ENCODE assay signal across 26 mouse cellular contexts in genomic region chr3:51373544-51373943, GRCm38 (mm10). TPM values are rescaled to one million over a fixed set of nuclear protein-coding genes. Genes with fewer than 3 reads are reported as not detected.
DNase-seq lines count a peak whose midpoint lies in the region; ATAC-seq and TF ChIP-seq lines count a peak whose summit lies in the region.
"Had no signal": no experiment of that assay in that cellular context is flagged by ENCODE, and none has a peak within 500 bp of the region (broad histone marks: within the 10 kb centered on the region; RNA-seq: fewer than 3 reads in every experiment).

No protein-coding gene starts in this region.

- no peaks in the 10 kb centered on the region for H3K36me3 ChIP-seq in forebrain, postnatal 0 days (ENCODE audit: insufficient read depth)
- H3K36me3 ChIP-seq in forebrain, embryonic 11.5 days (ENCODE audit: control insufficient read depth, insufficient read depth, low read length) = no peaks in the 10 kb centered on the region
- H3K36me3 ChIP-seq: embryonic facial prominence, embryonic 15.5 days; forebrain, embryonic 15.5 days; G1E; heart, embryonic 15.5 days; hindbrain, embryonic 15.5 days; intestine, embryonic 15.5 days; limb, embryonic 12.5 days; liver, embryonic 13.5 days; lung, embryonic 15.5 days had no signal

- DNase-seq in forebrain, postnatal 0 days = no peak
- DNase-seq in forebrain, embryonic 11.5 days (ENCODE audit: low spot score) = no peak
- DNase-seq in layer of hippocampus, adult 2 months (ENCODE audit: low spot score in 2 of 2) = no peak
- DNase-seq in layer of hippocampus, postnatal 10 days (ENCODE audit: low spot score in 2 of 2) = no peak
- peak; percentile 55 for DNase-seq in 416B (ENCODE audit: low read depth)
- no peak for DNase-seq in Patski (ENCODE audit: low read depth, low spot score)
- DNase-seq in cerebellum, adult 9-10 months = no peak
- no peak for DNase-seq in neural tube, embryonic 10.5 days (ENCODE audit: extremely low spot score, low spot score)
- DNase-seq: adrenal gland, postnatal 25 days; cerebellum, adult 8-10 months; gastrocnemius, postnatal 25 days; liver, embryonic 13.5 days; thymus, adult 2 months had no signal

- CTCF ChIA-PET in Patski (lab: Charles Lee) = interaction anchor here (1.0 to 8.5 kb wide), 6 partner anchors 9 to 37 kb away, joined by 3 to 89 read pairs (median 4); partner anchors contain the start of genes Mgarp, Naa15 and Ndufc1

- H3K9ac ChIP-seq in forebrain, postnatal 0 days = no peak overlapping the region
- no peak overlapping the region for H3K9ac ChIP-seq in forebrain, embryonic 11.5 days (ENCODE audit: low read length)
- H3K9ac ChIP-seq: embryonic facial prominence, embryonic 15.5 days; forebrain, embryonic 15.5 days; heart, embryonic 15.5 days; hindbrain, embryonic 15.5 days; intestine, embryonic 15.5 days; limb, embryonic 12.5 days; lung, embryonic 15.5 days had no signal

- H3K27ac ChIP-seq in forebrain, postnatal 0 days (ENCODE audit: low read depth, low read length) = no peak overlapping the region
- H3K27ac ChIP-seq in forebrain, embryonic 11.5 days (ENCODE audit: low read depth, low read length) = no peak overlapping the region
- H3K27ac ChIP-seq in layer of hippocampus, adult 2 months = no peak overlapping the region
- H3K27ac ChIP-seq: embryonic facial prominence, embryonic 15.5 days; forebrain, embryonic 15.5 days; heart, embryonic 15.5 days; hindbrain, embryonic 15.5 days; intestine, embryonic 15.5 days; limb, embryonic 12.5 days; liver, embryonic 13.5 days; lung, embryonic 15.5 days; macrophage had no signal

- in situ Hi-C loops in Patski (cut with MboI; ENCODE audit: low pct_unique_long_range_greater_than_20kb) = loop anchor here (10.0 kb wide), 1 partner anchor 871 kb away; no protein-coding TSS in a partner anchor

- no peak for ATAC-seq in forebrain, postnatal 0 days
- no peak for ATAC-seq in forebrain, embryonic 11.5 days (replicated peaks; ENCODE audit: low FRiP score)
- no peak for ATAC-seq in Patski
- ATAC-seq: forebrain, embryonic 15.5 days; intestine, embryonic 15.5 days had no signal

- no peak overlapping the region for H3K4me3 ChIP-seq in forebrain, postnatal 0 days (ENCODE audit: low read depth, low read length)
- H3K4me3 ChIP-seq in forebrain, embryonic 11.5 days (ENCODE audit: low read depth, low read length) = no peak overlapping the region
- H3K4me3 ChIP-seq in layer of hippocampus, adult 2 months = no peak overlapping the region
- H3K4me3 ChIP-seq: embryonic facial prominence, embryonic 15.5 days; forebrain, embryonic 15.5 days; heart, embryonic 15.5 days; hindbrain, embryonic 15.5 days; intestine, embryonic 15.5 days; limb, embryonic 12.5 days; liver, embryonic 13.5 days; lung, embryonic 15.5 days had no signal

- WGBS in forebrain, postnatal 0 days = 81% methylated on average over 5 of the region's 5 CpGs
- WGBS in forebrain, embryonic 11.5 days = 76% methylated on average over 5 of the region's 5 CpGs

- TF ChIP-seq CTCF in forebrain, postnatal 0 days (IDR thresholded peaks at IDR 0.05; ENCODE audit: low read depth) = peak; percentile 36
- TF ChIP-seq CTCF in layer of hippocampus, adult 2 months (conservative IDR thresholded peaks at IDR 0.05) = peak; percentile 59
- peak; percentile 53 for TF ChIP-seq CTCF in Patski (IDR thresholded peaks at IDR 0.05)

- H3K9me3 ChIP-seq in forebrain, postnatal 0 days (ENCODE audit: low read length) = no peaks in the 10 kb centered on the region
- H3K9me3 ChIP-seq in forebrain, embryonic 11.5 days (ENCODE audit: control insufficient read depth, low read length) = no peaks in the 10 kb centered on the region
- H3K9me3 ChIP-seq: embryonic facial prominence, embryonic 15.5 days; forebrain, embryonic 15.5 days; heart, embryonic 15.5 days; hindbrain, embryonic 15.5 days; intestine, embryonic 15.5 days; limb, embryonic 12.5 days; liver, embryonic 13.5 days; lung, embryonic 15.5 days had no signal

- H3K4me2 ChIP-seq in forebrain, postnatal 0 days (ENCODE audit: low read depth) = no peak overlapping the region
- H3K4me2 ChIP-seq in forebrain, embryonic 11.5 days (ENCODE audit: low read depth, low read length, severe bottlenecking) = no peak overlapping the region
- H3K4me2 ChIP-seq: embryonic facial prominence, embryonic 15.5 days; forebrain, embryonic 15.5 days; heart, embryonic 15.5 days; hindbrain, embryonic 15.5 days; intestine, embryonic 15.5 days; limb, embryonic 12.5 days; liver, embryonic 13.5 days; lung, embryonic 15.5 days had no signal

- H3K27me3 ChIP-seq in forebrain, postnatal 0 days (ENCODE audit: insufficient read depth, low read length) = no peaks in the 10 kb centered on the region
- H3K27me3 ChIP-seq in forebrain, embryonic 11.5 days (ENCODE audit: control insufficient read depth, insufficient read depth, low read length) = no peaks in the 10 kb centered on the region
- H3K27me3 ChIP-seq in Patski = no peaks in the 10 kb centered on the region
- H3K27me3 ChIP-seq: embryonic facial prominence, embryonic 15.5 days; forebrain, embryonic 15.5 days; heart, embryonic 15.5 days; hindbrain, embryonic 15.5 days; intestine, embryonic 15.5 days; limb, embryonic 12.5 days; liver, embryonic 13.5 days; lung, embryonic 15.5 days had no signal

- H3K4me1 ChIP-seq in forebrain, postnatal 0 days (ENCODE audit: insufficient read depth) = no peaks in the 10 kb centered on the region
- 0 out of 2 replicates have a peak, but pooled peaks cover 2% of the 10 kb centered on the region for H3K4me1 ChIP-seq in forebrain, embryonic 11.5 days (replicated peaks; ENCODE audit: control insufficient read depth, insufficient read depth, low read length)

- POLR2A ChIA-PET in Patski (lab: Charles Lee) = interaction anchor here (0.6 to 1.3 kb wide), 3 partner anchors 11 to 37 kb away, joined by 3 to 4 read pairs (median 4); partner anchors contain the start of gene Ndufc1

RNA-seq across cellular contexts. Expression of gene Mgarp, which starts 23.0 kb away (rescaled TPM):
- total RNA-seq in forebrain, postnatal 0 days (2014; rRNA removed) = 0.54 and 0.67 TPM in 2 replicates
- 0.42 and 0.53 TPM in 2 replicates for polyA plus RNA-seq in forebrain, postnatal 0 days (2015; fragmentation: Nextera tagmentation; extraction: Ambion mirVana)
- polyA plus RNA-seq in forebrain, embryonic 11.5 days (2014; fragmentation: Nextera tagmentation; extraction: Ambion mirVana) = 5.2 and 8.4 TPM in 2 replicates
- total RNA-seq in layer of hippocampus, adult 2 months (2021) = not detected
- not detected for total RNA-seq in layer of hippocampus, postnatal 10 days (2021)
- polyA plus RNA-seq in Patski (2021) = 0.85 TPM
- total RNA-seq: common myeloid progenitor, adult 5-6 weeks; gastrocnemius, postnatal 25 days; hematopoietic stem cell, adult 5-6 weeks; left cerebral cortex, postnatal 14 days; neutrophil, adult 5-6 weeks had no signal
- polyA plus RNA-seq: macrophage had no signal

RNA-seq across cellular contexts. Expression of gene Elf2, which starts 33.1 kb away (rescaled TPM):
- 78.1 and 83.9 TPM in 2 replicates for total RNA-seq in forebrain, postnatal 0 days (2014; rRNA removed)
- polyA plus RNA-seq in forebrain, postnatal 0 days (2015; fragmentation: Nextera tagmentation; extraction: Ambion mirVana) = 26.4 and 29.3 TPM in 2 replicates
- polyA plus RNA-seq in forebrain, embryonic 11.5 days (2014; fragmentation: Nextera tagmentation; extraction: Ambion mirVana) = 46.7 and 48.3 TPM in 2 replicates
- 10 to 100 TPM; 54.6 to 54.9 TPM for total RNA-seq in layer of hippocampus, adult 2 months (2021)
- total RNA-seq in layer of hippocampus, postnatal 10 days (2021) = 10 to 100 TPM; 37.4 to 40.1 TPM
- 69.6 TPM for polyA plus RNA-seq in Patski (2021)

RNA-seq across cellular contexts. Expression of gene Ndufc1, which starts 35.2 kb away (rescaled TPM):
- 78.2 and 186 TPM in 2 replicates for total RNA-seq in forebrain, postnatal 0 days (2014; rRNA removed)
- 871 and 1,036 TPM in 2 replicates for polyA plus RNA-seq in forebrain, postnatal 0 days (2015; fragmentation: Nextera tagmentation; extraction: Ambion mirVana)
- polyA plus RNA-seq in forebrain, embryonic 11.5 days (2014; fragmentation: Nextera tagmentation; extraction: Ambion mirVana) = 628 and 672 TPM in 2 replicates
- total RNA-seq in layer of hippocampus, adult 2 months (2021) = 100 to 1,000 TPM; 287 to 299 TPM
- 100 to 1,000 TPM; 313 to 318 TPM for total RNA-seq in layer of hippocampus, postnatal 10 days (2021)
- polyA plus RNA-seq in Patski (2021) = 652 TPM

RNA-seq across cellular contexts. Expression of gene Naa15, which starts 41.4 kb away (rescaled TPM):
- 28.3 and 36.9 TPM in 2 replicates for total RNA-seq in forebrain, postnatal 0 days (2014; rRNA removed)
- 21.4 and 29.7 TPM in 2 replicates for polyA plus RNA-seq in forebrain, postnatal 0 days (2015; fragmentation: Nextera tagmentation; extraction: Ambion mirVana)
- polyA plus RNA-seq in forebrain, embryonic 11.5 days (2014; fragmentation: Nextera tagmentation; extraction: Ambion mirVana) = 61.5 and 62.6 TPM in 2 replicates
- 10 to 100 TPM; 55.0 to 58.1 TPM for total RNA-seq in layer of hippocampus, adult 2 months (2021)
- total RNA-seq in layer of hippocampus, postnatal 10 days (2021) = 10 to 100 TPM; 47.1 to 49.9 TPM
- polyA plus RNA-seq in Patski (2021) = 65.0 TPM
